27 mouse cellular contexts compared by ENCODE assay signal in the genomic region with DNA sequence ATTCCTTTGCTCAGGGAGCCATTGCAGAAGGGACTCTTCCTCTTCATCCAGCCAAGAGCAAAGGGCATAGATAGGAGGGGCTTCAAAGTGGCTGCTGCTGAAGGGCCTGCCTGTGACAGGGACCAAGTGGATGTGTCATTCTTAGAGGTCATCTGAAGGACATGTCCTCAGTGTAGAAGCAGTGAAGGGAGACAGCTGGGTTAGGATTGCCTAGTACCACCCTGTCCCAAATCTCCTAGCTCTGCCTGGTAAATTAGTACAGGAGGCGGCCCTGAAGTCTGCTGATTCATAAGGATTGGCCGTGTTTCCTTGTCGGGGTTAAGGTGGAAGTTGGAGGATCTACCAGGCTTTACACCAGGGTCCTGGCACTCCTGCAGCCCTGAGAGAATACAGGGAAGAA. TPM values are rescaled to one million over a fixed set of nuclear protein-coding genes. Genes with fewer than 3 reads are reported as not detected.
DNase-seq lines count a peak whose midpoint lies in the region; ATAC-seq and TF ChIP-seq lines count a peak whose summit lies in the region.
"Had no signal": no experiment of that assay in that cellular context is flagged by ENCODE, and none has a peak within 500 bp of the region (broad histone marks: within the 10 kb centered on the region; RNA-seq: fewer than 3 reads in every experiment).

No protein-coding gene starts in this region.

- peaks cover 28% of the 10 kb centered on the region for H3K4me1 ChIP-seq in heart, embryonic 10.5 days
- H3K4me1 ChIP-seq in heart, embryonic 15.5 days (replicated peaks) = peaks cover 13% of the 10 kb centered on the region
- H3K4me1 ChIP-seq in lung, embryonic 14.5 days (ENCODE audit: insufficient read depth) = no peaks in the 10 kb centered on the region
- H3K4me1 ChIP-seq in lung, postnatal 0 days (ENCODE audit: insufficient read depth, low read depth, low read length) = no peaks in the 10 kb centered on the region
- H3K4me1 ChIP-seq: forebrain, embryonic 10.5 days; forebrain, embryonic 13.5 days; hindbrain, embryonic 12.5 days; hindbrain, embryonic 15.5 days had no signal

- H3K27me3 ChIP-seq in heart, embryonic 10.5 days (ENCODE audit: insufficient read depth, poor library complexity, severe bottlenecking) = no peaks in the 10 kb centered on the region
- no peaks in the 10 kb centered on the region for H3K27me3 ChIP-seq in heart, embryonic 15.5 days
- no peaks in the 10 kb centered on the region for H3K27me3 ChIP-seq in lung, embryonic 14.5 days (ENCODE audit: insufficient read depth, low read length)
- H3K27me3 ChIP-seq in lung, postnatal 0 days (replicated peaks; ENCODE audit: insufficient read depth, low read length) = no peaks in the 10 kb centered on the region
- H3K27me3 ChIP-seq: forebrain, embryonic 13.5 days; hindbrain, embryonic 12.5 days; hindbrain, embryonic 15.5 days had no signal

- TF ChIP-seq EP300 in lung, postnatal 0 days (IDR thresholded peaks at IDR 0.05) = no peak

- no peaks in the 10 kb centered on the region for H3K9me3 ChIP-seq in heart, embryonic 10.5 days
- H3K9me3 ChIP-seq in heart, embryonic 15.5 days (replicated peaks) = no peaks in the 10 kb centered on the region
- H3K9me3 ChIP-seq in lung, embryonic 14.5 days (ENCODE audit: low read depth, low read length) = no peaks in the 10 kb centered on the region
- H3K9me3 ChIP-seq in lung, postnatal 0 days (ENCODE audit: low read length) = no peaks in the 10 kb centered on the region
- H3K9me3 ChIP-seq: forebrain, embryonic 10.5 days; forebrain, embryonic 13.5 days; hindbrain, embryonic 12.5 days; hindbrain, embryonic 15.5 days had no signal

- ATAC-seq in heart, embryonic 15.5 days (replicated peaks; ENCODE audit: insufficient number of reproducible peaks, insufficient read depth, low FRiP score, low read depth) = 0 out of 2 replicates have a peak, but pooled peaks have one; percentile 3
- 0 out of 2 replicates have a peak, but pooled peaks have one; percentile 35 for ATAC-seq in lung, embryonic 14.5 days (ENCODE audit: insufficient read depth)
- peak; percentile 78 for ATAC-seq in lung, postnatal 0 days
- ATAC-seq: activated CD4-positive, CD25-positive, alpha-beta regulatory T cell, adult 4 months; forebrain, embryonic 13.5 days; forebrain, embryonic 16.5 days had no signal

- no peak overlapping the region for H3K4me3 ChIP-seq in heart, embryonic 10.5 days
- no peak overlapping the region for H3K4me3 ChIP-seq in heart, embryonic 15.5 days
- H3K4me3 ChIP-seq in lung, embryonic 14.5 days (ENCODE audit: low read depth, low read length) = no peak overlapping the region
- no peak overlapping the region for H3K4me3 ChIP-seq in lung, postnatal 0 days (ENCODE audit: low read depth, low read length)
- H3K4me3 ChIP-seq: forebrain, embryonic 10.5 days; forebrain, embryonic 13.5 days; hindbrain, embryonic 12.5 days; hindbrain, embryonic 15.5 days had no signal

- H3K9ac ChIP-seq in heart, embryonic 15.5 days = no peak overlapping the region
- H3K9ac ChIP-seq in lung, embryonic 14.5 days = no peak overlapping the region
- H3K9ac ChIP-seq in lung, postnatal 0 days (replicated peaks; ENCODE audit: low read depth) = no peak overlapping the region
- H3K9ac ChIP-seq: forebrain, embryonic 13.5 days; hindbrain, embryonic 12.5 days; hindbrain, embryonic 15.5 days had no signal

- intact Hi-C loops in heart, postnatal 10 days (cut with DNase I) = no loop called here

- no peak overlapping the region for H3K4me2 ChIP-seq in heart, embryonic 15.5 days
- H3K4me2 ChIP-seq in lung, embryonic 14.5 days = no peak overlapping the region
- H3K4me2 ChIP-seq in lung, postnatal 0 days (replicated peaks; ENCODE audit: low read depth, low read length) = no peak overlapping the region
- H3K4me2 ChIP-seq: forebrain, embryonic 13.5 days; hindbrain, embryonic 12.5 days; hindbrain, embryonic 15.5 days had no signal

- H3K36me3 ChIP-seq in heart, embryonic 10.5 days = peaks cover 98% of the 10 kb centered on the region
- H3K36me3 ChIP-seq in heart, embryonic 15.5 days = peaks cover 68% of the 10 kb centered on the region
- H3K36me3 ChIP-seq in lung, embryonic 14.5 days (ENCODE audit: insufficient read depth) = peaks cover 64% of the 10 kb centered on the region
- H3K36me3 ChIP-seq in lung, postnatal 0 days (ENCODE audit: insufficient read depth, low read length) = peaks cover 23% of the 10 kb centered on the region; the same call in 1 of the 2 replicates

- DNase-seq in heart, embryonic 10.5 days (ENCODE audit: low spot score) = no peak
- DNase-seq in heart, postnatal 4 days = no peak
- DNase-seq in heart, postnatal 10 days = no peak
- DNase-seq in lung, embryonic 14.5 days = no peak
- no peak for DNase-seq in lung, postnatal 36 days
- peak; percentile 60 for DNase-seq in lung, postnatal 0 days (ENCODE audit: low spot score)
- DNase-seq in lung, postnatal 4 days = no peak
- DNase-seq: adrenal gland, adult 8-10 months; adrenal gland, postnatal 25 days; cerebellum, adult 18-20 months; cerebellum, adult 9-10 months; cerebellum, postnatal 14 days; gastrocnemius, postnatal 10 days; gastrocnemius, postnatal 36 days had no signal

- peak overlapping the region; percentile 56; the same call in 1 of the 2 replicates for H3K27ac ChIP-seq in heart, embryonic 10.5 days
- H3K27ac ChIP-seq in heart, embryonic 15.5 days = peak overlapping the region; percentile 41
- H3K27ac ChIP-seq in lung, embryonic 14.5 days (ENCODE audit: low read depth) = no peak overlapping the region
- no peak overlapping the region for H3K27ac ChIP-seq in lung, postnatal 0 days (ENCODE audit: low read length)
- H3K27ac ChIP-seq: forebrain, embryonic 10.5 days; forebrain, embryonic 13.5 days; hindbrain, embryonic 12.5 days; hindbrain, embryonic 15.5 days had no signal

- 82% methylated on average over 3 of the region's 3 CpGs for WGBS in heart, embryonic 10.5 days
- WGBS in heart, embryonic 15.5 days = 75% methylated on average over 3 of the region's 3 CpGs
- WGBS in lung, embryonic 14.5 days = 67% methylated on average over 3 of the region's 3 CpGs
- 75% methylated on average over 3 of the region's 3 CpGs for WGBS in lung, postnatal 0 days

- no peak for TF ChIP-seq CTCF in lung, embryonic 14.5 days (IDR thresholded peaks at IDR 0.05; ENCODE audit: low read depth)
- TF ChIP-seq CTCF in lung, postnatal 0 days (IDR thresholded peaks at IDR 0.05) = no peak

RNA-seq across cellular contexts. Expression of a gene that starts 36.7 kb away (rescaled TPM):
- polyA plus RNA-seq in heart, embryonic 10.5 days (2016; fragmentation: Nextera tagmentation; extraction: Ambion mirVana) = 0.06 TPM in 1 of 2 replicates, not detected in the other
- total RNA-seq in heart, postnatal 4 days (2021) = not detected
- polyA plus RNA-seq in heart, embryonic 15.5 days (2015; fragmentation: Nextera tagmentation; extraction: Ambion mirVana) = not detected in 2 replicates
- total RNA-seq in heart, postnatal 10 days (2021) = not detected
- polyA plus RNA-seq in lung, embryonic 14.5 days (2014; fragmentation: Nextera tagmentation; extraction: Ambion mirVana) = not detected in 2 replicates
- not detected in 2 replicates for polyA plus RNA-seq in lung, postnatal 0 days (2015; fragmentation: Nextera tagmentation; extraction: Ambion mirVana)
- total RNA-seq: adrenal gland, adult 8-10 months; adrenal gland, postnatal 25 days; ES-E14; gastrocnemius, adult 18-20 months; gastrocnemius, postnatal 36 days; granulocyte monocyte progenitor cell, adult 5-6 weeks; hematopoietic stem cell, adult 5-6 weeks had no signal
- polyA plus RNA-seq: activated CD4-positive, CD25-positive, alpha-beta regulatory T cell, adult 4 months; heart, embryonic 16.5 days; intestine, embryonic 14.5 days had no signal

Comparison
In these comparisons a context has a peak if more than half of its experiments do, and no peak if none do; other contexts are left out.
1. H3K27ac ChIP-seq: peak in heart, embryonic 10.5 days (single experiment) and heart, embryonic 15.5 days (single experiment); none in lung, embryonic 14.5 days (single experiment) and lung, postnatal 0 days (single experiment).
2. ATAC-seq: peak in every context shown above with its lines; median percentile 78 in lung, postnatal 0 days; 35 in lung, embryonic 14.5 days; 3 in heart, embryonic 15.5 days.